Mouse (Mus musculus) kidney, postnatal 4 days (tissue): ENCODE results near the gene Gm43720.
A peak's percentile ranks its signal among the peaks of the same experiment; 100 is the strongest.

ENCODE experiments used
- DNase-seq, 2 experiments: peaks; one replicate each; pipeline ENCODE4 v3.0.0; 2021; ENCODE audit warnings: mixed read lengths in 2 of 2

Gm43720 gene

GRCm38 (mm10) chr5:138279585-138280424 lies at the start of gene Gm43720, which contains the start of the genes Gpc2 and Stag3:
Gm43720 (minus strand) TSS chr5:138279958.
Gpc2 (minus strand) TSS chr5:138280005.
Stag3 (plus strand) TSS chr5:138280240.
- peak; percentile 93 to 96 for DNase-seq

- DNase-seq: no peak
These were observed 33.0 kb upstream of the Gm43720 start for GRCm38 (mm10) chr5:138312795-138313194.

- DNase-seq: no peak
These were observed 19.9 kb upstream of the Gm43720 start for GRCm38 (mm10) chr5:138299613-138300012.

- no peak for DNase-seq
These were observed 14.4 kb upstream of the Gm43720 start for GRCm38 (mm10) chr5:138294158-138294557.

- no peak for DNase-seq
These were observed 11.9 kb upstream of the Gm43720 start for GRCm38 (mm10) chr5:138291638-138292037.

GRCm38 (mm10) chr5:138287861-138288260 lies 8.1 kb upstream of the Gm43720 start:
- DNase-seq: no peak

GRCm38 (mm10) chr5:138283540-138283939 lies 3.8 kb upstream of the Gm43720 start:
- no peak for DNase-seq

GRCm38 (mm10) chr5:138281798-138282197 lies 2.0 kb upstream of the Gm43720 start:
- DNase-seq: no peak

- no peak for DNase-seq
These were observed 1.1 kb upstream of the Gm43720 start for GRCm38 (mm10) chr5:138280829-138281228.

GRCm38 (mm10) chr5:138280425-138280768 lies 639 bp upstream of the Gm43720 start:
- no peak for DNase-seq

GRCm38 (mm10) chr5:138277994-138278393 lies 1.8 kb downstream of the Gm43720 start:
- no peak for DNase-seq

GRCm38 (mm10) chr5:138275216-138276050 lies 4.3 kb downstream of the Gm43720 start:
- DNase-seq: peak; percentile 59 to 76

GRCm38 (mm10) chr5:138274186-138274585 lies 5.6 kb downstream of the Gm43720 start:
- no peak for DNase-seq

GRCm38 (mm10) chr5:138272409-138272923 lies 7.3 kb downstream of the Gm43720 start, which contains the start of gene Gal3st4:
Gal3st4 (minus strand) TSS chr5:138272840.
- DNase-seq: peak; percentile 38 to 51

- DNase-seq: no peak
These were observed 8.5 kb downstream of the Gm43720 start for GRCm38 (mm10) chr5:138271232-138271631.

- DNase-seq: no peak
These were observed 10.8 kb downstream of the Gm43720 start for GRCm38 (mm10) chr5:138268980-138269379.

- no peak for DNase-seq
These were observed 12.6 kb downstream of the Gm43720 start for GRCm38 (mm10) chr5:138267114-138267513.

- no peak for DNase-seq
These were observed 14.0 kb downstream of the Gm43720 start for GRCm38 (mm10) chr5:138265712-138266111.

- DNase-seq: no peak
These were observed 15.6 kb downstream of the Gm43720 start for GRCm38 (mm10) chr5:138264207-138264578.

- peak; percentile 96 to 97 for DNase-seq
These were observed 16.2 kb downstream of the Gm43720 start, which contains the start of gene BC037034 for GRCm38 (mm10) chr5:138263260-138264206. BC037034 (minus strand) TSS chr5:138264033.

GRCm38 (mm10) chr5:138262582-138263240 lies 17.0 kb downstream of the Gm43720 start:
- no peak for DNase-seq
